Mouse (Mus musculus) layer of hippocampus, postnatal 14 days (tissue): Measurements from ENCODE around the gene Npas3. TPM values are rescaled to one million over a fixed set of nuclear protein-coding genes. Genes with fewer than 3 reads are reported as not detected.

Experiments used
- DNase-seq, 2 experiments: peaks; one replicate each; pipeline ENCODE4 v3.0.0; 2021 to 2022; ENCODE audit warnings: low spot score in 2 of 2, mixed read lengths in 1 of 2
- total RNA-seq, 2 experiments: library from RNA; stranded (reverse); gene quantifications; 2 replicates each; pipeline ENCODE4 v1.2.3; 2021

The Npas3 gene
- total RNA-seq, 2 experiments from 2014 or later, result 32.5 to 32.8 TPM

DNA sequence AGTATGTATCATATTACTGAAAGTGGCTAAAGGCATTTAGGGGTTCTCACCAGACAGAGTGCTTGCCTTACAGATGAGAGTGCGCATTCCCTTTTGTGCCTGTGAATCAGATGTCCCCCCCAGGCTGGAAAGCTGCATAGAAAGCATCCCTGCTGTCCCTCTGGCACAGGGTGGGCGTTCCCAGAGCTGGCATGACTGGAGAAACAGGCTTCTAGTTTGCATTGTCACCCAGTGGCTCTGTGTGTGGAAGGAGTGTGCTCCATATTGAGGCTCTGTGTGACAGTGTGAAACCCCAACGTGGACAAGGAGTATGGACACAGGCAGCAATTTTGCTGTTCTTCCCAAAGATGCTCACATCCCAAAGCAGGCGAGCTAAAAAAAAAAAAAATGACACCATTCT lies 515.7 kb downstream of the Npas3 start:
- peak in 1 of 2 experiments; percentile 45 for DNase-seq

DNA sequence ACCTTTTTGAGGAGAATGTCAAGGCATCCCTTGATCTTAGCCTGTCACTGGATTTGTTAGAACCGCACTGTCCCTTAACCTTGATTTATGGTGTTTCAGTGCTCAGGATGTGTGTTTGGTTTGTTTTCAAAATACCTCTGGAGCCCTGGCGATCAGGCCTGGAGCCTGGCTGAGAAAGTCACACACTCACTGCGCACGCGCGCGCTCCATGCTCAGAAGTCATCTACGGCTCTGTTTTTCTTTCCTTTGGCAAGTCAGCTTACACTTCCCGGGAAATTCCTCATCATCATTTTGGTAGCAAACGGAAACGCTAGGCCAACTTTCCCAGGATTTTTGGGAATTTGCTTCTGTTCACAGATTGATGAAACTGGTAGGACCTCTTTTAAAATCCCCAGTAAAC lies 519.9 kb downstream of the Npas3 start:
- DNase-seq, result no peak

DNA sequence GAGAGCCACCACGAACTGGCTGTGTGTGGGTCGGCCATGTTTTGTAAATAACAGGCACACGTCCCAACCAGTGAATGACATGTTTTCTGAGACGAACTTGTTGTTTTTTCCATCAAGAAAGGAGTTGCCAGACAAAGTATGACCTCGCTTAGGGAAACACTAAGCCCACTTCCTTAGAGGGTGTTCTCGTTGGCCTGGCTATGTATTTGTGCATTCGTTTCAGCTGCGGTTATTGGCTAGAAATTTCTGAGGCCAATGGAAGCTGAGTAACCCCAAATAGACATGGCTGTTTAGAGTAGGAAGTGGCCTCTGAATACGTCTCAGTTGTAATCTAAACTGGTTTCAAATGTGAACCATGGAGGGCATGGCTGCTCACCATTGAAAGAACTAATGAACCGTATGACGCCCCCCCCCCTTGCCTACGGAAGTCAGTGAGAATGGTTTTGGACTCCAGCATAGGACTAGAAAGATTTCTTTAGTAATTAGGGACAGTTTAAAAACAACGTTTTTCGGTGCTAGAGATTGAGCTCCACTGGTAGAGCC lies 523.0 kb downstream of the Npas3 start:
- DNase-seq, result no peak

DNA sequence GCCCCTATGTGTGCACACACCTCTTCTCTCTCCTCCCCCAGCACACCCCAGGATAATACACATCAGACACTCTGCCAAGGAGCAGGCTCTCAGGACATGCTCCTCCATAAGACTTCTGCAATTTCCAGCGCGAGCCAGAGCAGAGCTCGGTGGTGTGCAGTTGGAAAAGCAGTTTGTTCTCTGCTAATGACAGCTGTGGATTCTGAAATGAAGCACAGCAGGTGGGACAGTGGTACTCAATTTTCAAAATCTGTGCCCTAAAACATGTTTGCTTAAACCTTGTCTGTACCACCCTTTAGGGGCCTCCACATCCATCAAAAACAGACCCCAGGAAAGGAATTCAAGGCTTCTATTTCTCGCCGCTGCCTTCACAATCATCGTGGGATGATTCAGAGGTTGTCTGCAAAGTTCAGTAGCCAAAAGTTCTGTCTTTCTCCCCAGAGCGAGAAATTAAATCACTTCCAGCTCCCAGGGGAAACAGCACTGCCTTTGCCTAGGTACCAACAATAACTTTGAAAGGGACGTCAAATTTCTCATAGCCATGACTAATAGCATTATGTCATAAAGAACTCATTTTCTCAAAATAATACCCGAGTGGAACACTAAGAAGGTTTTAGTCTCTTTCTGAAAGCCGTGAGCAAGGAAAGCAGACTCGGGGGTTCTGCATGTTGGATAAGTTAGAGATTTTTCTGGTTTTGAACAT lies 533.5 kb downstream of the Npas3 start:
- DNase-seq, result no peak

DNA sequence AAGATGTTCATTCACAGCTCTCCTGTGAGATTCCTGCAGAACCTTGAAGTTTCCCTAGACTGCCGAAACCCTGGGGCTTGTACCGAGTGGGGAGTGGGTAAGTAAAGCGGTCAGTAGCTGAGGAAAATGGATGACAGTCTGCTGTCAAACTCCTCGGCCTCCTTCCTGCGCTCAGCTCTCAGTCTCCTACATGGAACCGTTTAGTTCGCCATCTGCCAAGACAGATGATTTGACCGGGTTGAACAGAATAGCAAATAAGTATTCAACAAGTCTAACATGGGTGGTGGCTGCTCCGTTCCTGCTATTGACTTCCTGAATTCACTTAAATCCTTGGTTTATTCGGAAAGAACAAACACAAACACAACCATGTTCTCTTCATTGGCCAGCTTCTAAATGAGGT lies 541.0 kb downstream of the Npas3 start:
- no peak for DNase-seq

DNA sequence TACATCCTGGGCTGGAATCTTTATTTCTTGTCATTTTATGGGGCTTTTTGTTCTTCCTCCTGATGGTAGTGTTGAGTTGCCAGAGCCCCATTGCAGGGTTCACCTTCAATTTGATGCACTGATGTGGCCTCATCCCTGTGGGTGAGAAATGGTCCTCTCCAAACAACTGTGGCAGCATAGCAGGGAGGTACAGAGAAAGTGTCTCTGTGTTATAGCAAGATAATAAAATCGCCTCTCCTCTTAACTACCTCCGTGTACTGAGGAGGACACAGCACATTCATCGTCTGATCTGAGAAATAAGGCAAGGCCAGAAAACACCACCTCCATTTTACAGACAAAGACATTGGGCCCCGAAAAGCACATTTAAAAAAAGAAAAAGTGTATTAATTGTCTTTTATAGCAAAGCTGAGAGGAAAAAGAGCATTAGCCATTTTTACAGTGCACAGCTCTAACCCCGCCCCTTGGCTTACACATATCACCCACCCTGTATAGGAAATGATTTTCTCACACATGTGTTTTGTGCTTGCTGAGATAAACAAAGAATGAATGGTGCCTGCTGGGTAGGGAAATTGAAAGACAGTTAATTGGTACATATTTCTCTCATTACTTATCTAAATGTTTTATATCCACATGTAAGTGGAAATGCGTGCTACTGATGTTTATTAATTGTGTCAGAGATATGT lies 546.4 kb downstream of the Npas3 start:
- no peak for DNase-seq

DNA sequence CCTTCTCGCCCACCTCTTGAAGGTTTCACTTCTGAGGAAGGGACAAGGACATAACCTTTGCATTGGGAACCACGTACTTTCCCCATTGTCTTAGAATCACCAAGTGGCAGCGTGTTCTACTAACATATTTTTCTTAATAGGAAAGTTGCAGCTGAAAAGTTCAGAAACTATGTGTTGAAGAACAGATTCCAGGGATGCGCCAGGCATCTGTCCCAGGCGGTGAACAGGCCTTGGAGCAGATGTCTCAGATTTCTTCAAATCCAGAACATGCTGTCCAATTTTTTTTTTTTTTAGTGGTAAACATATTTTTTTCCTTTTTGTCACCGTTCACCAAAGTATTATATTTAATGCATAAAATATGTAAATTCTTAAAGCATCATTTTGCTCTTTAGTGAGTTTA lies 553.4 kb downstream of the Npas3 start:
- DNase-seq, result peak; percentile 35 to 62

DNA sequence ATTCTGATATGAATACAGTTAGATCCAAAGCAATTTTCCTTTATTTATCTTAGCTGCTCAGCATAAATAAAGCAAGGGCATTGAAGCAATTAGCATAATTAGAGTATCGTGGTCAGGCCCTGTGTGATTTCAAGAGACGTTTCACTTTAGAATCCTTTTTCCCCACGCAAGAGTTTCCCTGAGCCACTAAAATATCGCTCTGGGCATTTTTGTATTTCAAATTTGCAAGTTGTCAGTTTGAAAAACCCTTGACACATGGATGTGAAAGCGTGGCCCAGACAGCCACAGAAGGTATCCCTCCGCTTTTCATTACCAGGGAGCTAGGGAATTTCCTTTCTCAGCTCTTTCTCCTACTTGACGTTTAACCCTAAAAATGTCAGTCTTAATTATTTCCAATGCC lies 553.9 kb downstream of the Npas3 start:
- DNase-seq, result no peak

DNA sequence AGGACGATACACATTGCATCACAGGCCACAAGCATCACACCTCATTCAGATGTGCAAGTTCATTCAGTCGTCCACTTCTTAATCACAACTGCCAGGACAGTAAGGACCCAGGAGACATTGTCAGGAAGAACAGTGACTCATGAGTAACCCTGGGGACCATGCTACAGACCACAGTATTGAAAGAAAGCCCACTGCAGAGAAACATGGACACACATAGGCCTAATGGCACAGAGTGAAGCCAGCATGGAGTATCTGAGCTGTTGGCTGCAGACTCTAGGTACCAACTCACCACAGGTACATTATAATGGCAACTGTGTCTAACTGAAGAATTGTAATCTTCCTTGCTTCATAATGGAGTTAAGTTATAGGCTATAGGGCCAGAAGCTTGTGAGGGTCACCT lies 561.6 kb downstream of the Npas3 start:
- no peak for DNase-seq

DNA sequence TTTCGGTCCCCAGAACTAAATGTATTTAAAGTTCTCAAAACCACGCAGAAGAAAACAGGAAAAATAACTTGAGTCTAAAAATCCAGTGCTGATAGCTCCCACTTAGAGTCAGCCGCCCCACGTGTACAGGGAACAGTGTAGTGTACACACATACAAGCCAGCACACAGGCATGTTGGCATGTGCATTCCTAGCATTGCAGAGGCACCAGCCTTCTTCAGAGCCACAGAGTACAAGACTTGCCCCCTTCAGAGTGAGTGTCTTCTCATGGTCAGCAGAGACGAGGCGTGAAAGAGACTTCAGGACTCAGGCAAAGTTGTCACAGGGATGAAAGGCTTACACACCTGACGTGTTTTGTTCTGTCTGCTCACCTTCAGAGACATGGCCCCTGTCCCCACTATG lies 565.8 kb downstream of the Npas3 start:
- no peak for DNase-seq

DNA sequence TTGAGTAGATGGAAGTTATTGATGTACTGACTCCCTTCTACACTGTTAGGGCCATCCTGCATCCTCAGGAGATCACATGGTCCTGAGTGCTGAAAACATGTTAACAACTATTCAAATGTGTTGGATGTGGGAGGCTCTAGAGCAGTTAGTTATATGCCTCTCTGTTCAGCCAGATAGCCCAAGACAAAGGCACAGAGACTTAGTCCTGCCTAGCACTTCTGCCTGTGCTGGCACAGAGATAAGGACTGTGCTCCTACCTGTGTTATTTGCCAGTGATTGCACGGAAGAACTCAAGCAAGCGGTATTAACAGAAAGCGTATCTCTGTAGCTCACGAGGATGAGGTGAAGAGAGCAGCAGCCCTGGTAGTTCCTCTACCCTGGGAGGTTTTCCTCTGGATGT lies 571.5 kb downstream of the Npas3 start:
- no peak for DNase-seq

DNA sequence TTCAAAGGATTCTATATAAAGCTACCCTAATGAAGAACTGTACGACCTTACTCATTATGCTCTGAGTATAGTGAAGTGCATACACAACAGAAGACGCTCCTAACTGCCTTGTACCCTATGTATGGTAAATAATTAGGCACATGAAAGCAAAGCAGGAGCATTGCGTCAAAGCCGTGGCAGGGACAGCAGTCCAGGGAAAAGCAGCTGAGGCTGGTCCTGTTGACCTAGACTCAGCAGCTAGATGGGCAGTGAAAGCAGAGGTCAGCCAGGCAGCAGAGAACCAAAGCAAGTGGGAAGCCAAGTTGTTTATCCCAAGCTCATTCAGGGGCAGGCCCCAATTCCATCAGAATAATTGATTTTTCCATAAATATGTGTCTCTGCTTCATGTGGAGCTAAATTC lies 574.4 kb downstream of the Npas3 start:
- no peak for DNase-seq

DNA sequence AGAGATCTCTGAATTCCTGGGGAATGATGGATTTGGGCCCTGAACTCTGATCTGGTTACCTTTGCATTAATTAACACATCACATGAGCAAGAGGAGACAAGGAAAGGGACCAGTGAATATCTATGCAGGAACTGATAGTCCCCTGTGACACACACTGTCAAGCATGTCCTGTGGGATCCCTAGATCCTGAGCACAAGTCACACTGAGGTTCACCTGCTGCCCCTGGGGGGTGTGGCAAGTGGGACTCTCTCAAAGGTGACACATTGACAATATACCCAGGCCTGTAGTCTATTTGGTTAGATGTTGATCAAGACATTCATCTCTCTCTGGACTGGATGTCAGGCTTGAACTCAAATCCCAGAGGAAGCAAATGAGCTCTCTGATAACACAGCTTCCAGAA lies 576.8 kb downstream of the Npas3 start:
- no peak for DNase-seq

DNA sequence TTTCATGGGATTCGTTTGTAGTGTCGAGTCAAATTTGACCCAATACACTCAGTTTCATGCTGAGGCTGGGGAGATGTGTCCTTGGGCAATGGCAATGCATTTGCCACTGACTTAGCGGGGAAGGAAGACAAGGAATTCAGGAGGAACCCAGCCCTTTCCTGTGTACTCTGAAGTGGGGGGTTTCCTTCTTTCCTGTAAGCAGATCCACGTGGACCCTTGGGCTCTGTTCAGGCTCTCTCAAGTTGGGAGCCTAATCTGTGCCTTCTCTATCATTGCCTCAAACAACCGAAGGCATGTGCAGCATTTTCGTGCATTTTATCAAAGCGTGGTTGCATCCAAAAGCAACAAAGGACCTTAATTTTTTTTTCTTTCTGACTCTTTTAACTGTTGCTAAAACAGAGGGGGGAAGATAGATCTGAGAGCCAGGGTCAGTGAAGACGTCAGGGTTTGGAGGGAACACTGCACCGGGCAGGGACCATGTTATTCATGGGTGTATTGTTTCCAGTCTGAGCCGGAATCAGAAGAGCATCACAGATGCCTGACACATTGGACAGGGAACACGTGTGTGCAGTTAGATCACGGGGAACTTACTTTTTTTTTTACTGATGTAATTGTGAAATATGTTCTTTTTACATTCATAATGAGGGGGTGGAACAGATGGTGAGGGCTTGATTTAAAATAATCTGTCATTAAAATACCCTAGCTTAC lies 577.6 kb downstream of the Npas3 start:
- no peak for DNase-seq

DNA sequence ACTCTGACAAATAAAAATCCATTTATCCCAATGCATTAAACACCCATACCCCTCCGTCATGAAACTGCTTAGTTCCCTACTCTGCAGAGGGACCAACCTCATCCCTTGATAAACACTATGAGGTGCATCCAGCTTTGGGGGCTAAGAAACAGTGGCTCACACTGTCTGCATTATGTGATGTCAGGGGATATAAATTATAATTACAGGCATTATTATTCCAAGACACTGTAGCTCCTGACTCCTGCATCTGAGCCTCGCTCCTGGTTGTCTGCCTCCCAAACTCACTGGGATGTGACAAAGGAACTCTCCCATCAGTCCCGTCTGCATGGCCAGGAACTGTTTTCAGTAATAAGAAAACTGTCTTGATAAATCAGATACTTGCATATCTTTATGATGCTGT lies 578.3 kb downstream of the Npas3 start:
- DNase-seq, result no peak

DNA sequence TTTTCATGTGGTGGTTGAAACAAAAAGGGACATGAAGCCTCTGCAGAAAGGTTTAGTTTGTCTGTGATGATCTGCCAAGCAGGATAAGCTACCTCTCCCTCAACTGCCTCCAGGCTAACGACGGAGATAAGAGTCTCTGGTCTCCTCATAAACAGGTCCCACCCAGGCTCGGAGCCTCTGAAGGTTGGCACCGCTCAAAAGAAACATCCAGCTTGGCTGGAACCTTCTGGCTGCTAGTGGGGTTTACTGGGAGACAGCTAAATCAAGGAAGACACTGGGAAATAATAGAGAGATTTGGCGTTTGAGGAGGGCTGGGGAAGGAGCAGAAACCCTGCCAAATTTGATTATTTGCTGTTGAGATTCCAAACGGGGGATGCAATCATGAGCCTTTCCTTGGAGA lies 584.1 kb downstream of the Npas3 start:
- DNase-seq, result no peak

DNA sequence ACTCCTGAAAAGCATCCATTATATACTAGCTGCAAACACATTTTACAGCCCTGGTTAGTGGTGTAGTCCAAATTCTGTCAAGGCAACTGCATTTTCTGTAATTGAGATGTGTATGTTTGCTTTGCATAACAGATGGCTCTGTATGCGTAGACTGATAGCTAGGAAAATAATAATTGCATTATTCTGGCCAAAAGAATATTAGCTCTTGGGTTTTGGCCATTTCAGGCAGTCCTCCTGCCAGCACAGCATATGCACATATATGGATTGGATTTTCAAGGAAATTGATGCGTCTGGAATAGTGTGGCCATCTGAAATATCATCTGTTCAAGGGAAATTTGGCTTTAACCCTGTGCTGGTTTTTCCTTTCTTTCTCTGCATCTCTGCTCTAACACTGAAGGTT lies 584.9 kb downstream of the Npas3 start:
- no peak for DNase-seq

DNA sequence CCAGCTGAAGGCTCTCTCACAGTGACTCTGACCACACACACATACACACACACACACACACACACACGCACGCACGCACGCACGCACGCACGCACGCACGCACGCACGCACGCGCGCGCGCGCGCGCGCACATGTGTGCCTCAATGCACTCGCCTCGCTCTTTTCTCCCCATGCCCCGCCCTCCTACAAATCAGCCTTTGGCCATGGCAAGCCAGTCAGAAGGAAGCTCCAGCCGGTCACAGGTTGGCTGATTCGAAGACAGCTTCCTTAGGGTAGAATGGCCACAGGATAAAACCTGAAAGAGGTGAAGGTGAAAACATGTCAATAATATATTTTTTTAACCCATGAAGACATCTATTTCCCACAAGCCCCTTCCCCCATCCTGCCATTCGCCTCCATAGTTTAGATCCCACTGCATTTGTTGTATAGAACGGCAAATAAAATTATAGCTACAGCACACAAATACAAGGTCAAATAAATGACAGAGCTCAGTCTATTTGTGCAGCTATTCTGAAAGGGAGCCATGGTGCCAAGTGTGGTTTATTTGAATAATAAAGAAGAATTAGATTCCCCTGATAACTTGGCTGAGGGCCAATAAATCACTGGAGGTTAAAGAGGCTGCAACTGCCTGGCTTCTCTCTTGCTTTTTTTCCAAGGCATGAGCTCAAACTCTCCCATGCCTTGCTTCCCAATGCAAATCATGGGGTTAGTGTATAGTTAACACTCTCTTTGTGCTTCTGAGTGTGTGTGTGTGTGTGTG lies 587.7 kb downstream of the Npas3 start:
- no peak for DNase-seq

DNA sequence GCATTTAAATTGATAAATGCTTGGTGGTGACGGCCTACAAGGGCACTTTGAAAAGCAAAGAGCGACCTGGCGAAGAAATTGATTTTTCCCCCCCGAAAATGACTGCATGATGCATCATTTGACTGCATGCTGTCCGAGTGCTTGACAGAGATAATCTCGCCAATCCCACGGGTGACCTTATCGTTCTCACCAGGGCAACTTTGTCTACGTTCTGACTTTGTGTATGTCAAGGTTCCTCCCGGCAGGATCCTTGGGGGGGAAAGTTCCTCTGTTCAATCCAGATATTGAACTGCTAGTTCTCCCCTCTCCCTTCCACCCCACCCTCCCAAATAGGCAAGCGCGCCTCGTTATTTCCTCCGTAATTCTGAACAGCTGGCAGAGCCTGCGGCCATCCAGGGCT lies 588.9 kb downstream of the Npas3 start:
- no peak for DNase-seq

DNA sequence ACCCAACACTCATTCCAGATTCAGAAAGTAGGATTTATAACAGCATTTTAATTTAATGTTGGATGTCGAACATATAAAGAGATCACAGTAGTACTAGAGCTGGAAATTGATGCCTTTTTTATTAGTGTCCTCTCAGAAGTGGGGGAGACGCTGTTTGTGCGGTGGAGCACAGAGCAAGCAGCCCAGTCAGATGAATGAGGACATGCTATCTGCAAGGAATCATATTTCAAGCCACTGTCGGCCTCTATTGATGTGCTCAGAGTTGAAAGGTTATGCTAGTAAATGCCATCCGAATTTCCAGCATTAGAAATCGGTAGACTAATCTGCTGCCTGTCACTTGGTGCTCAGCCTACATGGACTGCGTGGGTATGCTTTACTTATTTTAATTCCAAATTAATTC lies 590.1 kb downstream of the Npas3 start:
- DNase-seq, result no peak

DNA sequence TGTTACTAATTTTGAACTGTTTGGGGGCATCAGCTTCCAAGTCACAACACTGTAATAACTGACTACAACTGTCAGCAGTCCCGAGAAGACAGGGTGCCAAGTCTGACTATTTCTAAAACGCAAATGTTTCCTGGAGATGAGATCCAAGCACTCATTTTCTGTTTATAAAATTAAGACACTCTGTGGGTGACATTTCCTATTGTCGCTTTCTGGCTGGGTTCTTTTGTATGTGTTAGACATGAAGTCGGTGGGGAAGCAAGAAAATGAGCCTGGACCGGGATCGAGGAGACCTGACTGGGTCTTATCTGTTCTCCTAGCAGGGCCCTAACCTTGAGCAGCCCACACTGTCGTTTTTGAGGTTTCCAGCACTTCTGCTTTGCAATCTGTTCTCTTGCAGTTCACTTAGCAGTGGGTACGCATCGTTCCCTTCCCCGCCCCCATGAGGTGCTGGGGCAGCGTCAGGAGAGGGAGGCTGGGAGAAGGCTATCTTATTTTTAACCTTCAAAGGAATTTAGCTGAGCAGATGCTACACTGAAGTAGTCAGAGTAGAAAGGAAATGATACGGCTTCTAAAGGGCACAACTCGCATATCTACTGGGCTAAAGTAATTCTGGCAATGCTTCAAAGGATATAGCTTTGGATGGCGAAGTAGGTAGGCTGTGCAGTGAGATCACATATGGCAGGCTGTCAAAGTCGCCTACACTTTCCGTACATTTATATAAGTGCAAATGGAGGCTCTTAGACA lies 593.6 kb downstream of the Npas3 start:
- DNase-seq, result peak; percentile 30 to 54
